Mouse (Mus musculus) brain, embryonic 14.5 days (tissue): ENCODE measurements around the gene Spata31d1a.

ENCODE experiments used
- CTCF ChIP-seq: fragments of 200-500 bp; IDR thresholded peaks from 2 replicates; pipeline ENCODE4 v1.5.1; 2012; ENCODE audit warnings: inconsistent platforms, mild to moderate bottlenecking, moderate library complexity, borderline replicate concordance; ENCODE audit not compliant: insufficient read depth, insufficient read length; ENCODE audit errors: extremely low read depth
- POLR2A ChIP-seq: fragments of 200-500 bp; IDR thresholded peaks from 2 replicates; pipeline ENCODE4 v1.6.1; 2012; ENCODE audit warnings: mild to moderate bottlenecking, inconsistent platforms, borderline replicate concordance; ENCODE audit not compliant: poor library complexity, insufficient read depth, insufficient read length, severe bottlenecking; ENCODE audit errors: extremely low read depth

- TF ChIP-seq POLR2A (no peak), CTCF (no peak)
Measured at GRCm38 (mm10) chr13:59710230-59710629, at the start of gene Spata31d1a.
